ENCODE assay signal across 8 mouse cellular contexts in genomic region chr7:126482392-126482871, GRCm38 (mm10). TPM values are rescaled to one million over a fixed set of nuclear protein-coding genes. Genes with fewer than 3 reads are reported as not detected.
DNase-seq lines count a peak whose midpoint lies in the region; ATAC-seq lines count a peak whose summit lies in the region.

No protein-coding gene starts in this region.

- H3K4me2 ChIP-seq in forebrain, embryonic 14.5 days (ENCODE audit: low read length) = peak overlapping the region; percentile 53

- peaks cover 3% of the 10 kb centered on the region for H3K4me1 ChIP-seq in forebrain, embryonic 14.5 days (ENCODE audit: control insufficient read depth, insufficient read depth, low read length)

- no peaks in the 10 kb centered on the region for H3K9me3 ChIP-seq in forebrain, embryonic 14.5 days (replicated peaks; ENCODE audit: control insufficient read depth, low read length)

- H3K9ac ChIP-seq in forebrain, embryonic 14.5 days (ENCODE audit: low read length) = peak overlapping the region; percentile 37

- no peak overlapping the region for H3K27ac ChIP-seq in forebrain, embryonic 14.5 days (ENCODE audit: low read depth, low read length)

- DNase-seq in Muller cell, postnatal 12 days (ENCODE audit: inconsistent ontology term) = peak; percentile 95
- DNase-seq in cerebellum, adult 11-12 months = peak; percentile 88
- DNase-seq in forebrain, embryonic 14.5 days (ENCODE audit: low spot score) = peak; percentile 71
- DNase-seq in heart, postnatal 25 days (ENCODE audit: low spot score) = peak; percentile 61
- peak; percentile 82 for DNase-seq in large intestine, adult 2 months (ENCODE audit: low read depth, low spot score)
- peak; percentile 95 for DNase-seq in lung, postnatal 10 days
- DNase-seq in ovary, postnatal 14 days (ENCODE audit: low spot score) = peak; percentile 57
- peak; percentile 55 for DNase-seq in thymus, postnatal 4 days

- peak overlapping the region; percentile 18 for H3K4me3 ChIP-seq in forebrain, embryonic 14.5 days (ENCODE audit: low read depth, low read length)

- peak; percentile 49 for ATAC-seq in forebrain, embryonic 14.5 days

- H3K27me3 ChIP-seq in forebrain, embryonic 14.5 days (replicated peaks; ENCODE audit: control insufficient read depth, insufficient read depth, low read length) = no peaks in the 10 kb centered on the region

- no peaks in the 10 kb centered on the region for H3K36me3 ChIP-seq in forebrain, embryonic 14.5 days (ENCODE audit: control insufficient read depth, insufficient read depth, low read length)

- WGBS in forebrain, embryonic 14.5 days = 1% methylated on average over 23 of the region's 23 CpGs
- WGBS in large intestine, adult 2 months = under 1% methylated on average over 23 of the region's 23 CpGs

- intact Hi-C loops in heart, postnatal 25 days (cut with DNase I) = loop anchor here (5.0 kb wide), 1 partner anchor 220 kb away; no protein-coding TSS in a partner anchor

RNA-seq across cellular contexts. Expression of gene Tufm, which starts 4.7 kb away (rescaled TPM):
- 135 and 147 TPM in 2 replicates for polyA plus RNA-seq in forebrain, embryonic 14.5 days (2014; fragmentation: Nextera tagmentation; extraction: Ambion mirVana)
- total RNA-seq in heart, postnatal 25 days (2021) = 100 to 1,000 TPM; 326 to 329 TPM
- 163 and 178 TPM in 2 replicates for polyA plus RNA-seq in large intestine, adult 2 months (2012; rRNA removed)

RNA-seq across cellular contexts. Expression of gene Sh2b1, which starts 7.2 kb away (rescaled TPM):
- 49.2 and 59.5 TPM in 2 replicates for polyA plus RNA-seq in forebrain, embryonic 14.5 days (2014; fragmentation: Nextera tagmentation; extraction: Ambion mirVana)
- total RNA-seq in heart, postnatal 25 days (2021) = 10 to 100 TPM; 40.2 to 43.2 TPM
- polyA plus RNA-seq in large intestine, adult 2 months (2012; rRNA removed) = 43.2 and 51.9 TPM in 2 replicates

RNA-seq across cellular contexts. Expression of gene Atp2a1, which starts 19.5 kb away (rescaled TPM):
- 0.12 and 0.24 TPM in 2 replicates for polyA plus RNA-seq in forebrain, embryonic 14.5 days (2014; fragmentation: Nextera tagmentation; extraction: Ambion mirVana)
- 1 to 10 TPM in 1 of 2 experiments, under 1 TPM in 1; 0.88 to 1.2 TPM for total RNA-seq in heart, postnatal 25 days (2021)
- polyA plus RNA-seq in large intestine, adult 2 months (2012; rRNA removed) = 0.30 and 3.6 TPM in 2 replicates

RNA-seq across cellular contexts. Expression of gene Atxn2l, which starts 20.8 kb away (rescaled TPM):
- polyA plus RNA-seq in forebrain, embryonic 14.5 days (2014; fragmentation: Nextera tagmentation; extraction: Ambion mirVana) = 36.5 and 46.3 TPM in 2 replicates
- 10 to 100 TPM; 37.0 to 41.7 TPM for total RNA-seq in heart, postnatal 25 days (2021)
- polyA plus RNA-seq in large intestine, adult 2 months (2012; rRNA removed) = 63.3 and 106 TPM in 2 replicates

RNA-seq across cellular contexts. Expression of gene Rabep2, which starts 53.9 kb away (rescaled TPM):
- 15.6 and 21.4 TPM in 2 replicates for polyA plus RNA-seq in forebrain, embryonic 14.5 days (2014; fragmentation: Nextera tagmentation; extraction: Ambion mirVana)
- total RNA-seq in heart, postnatal 25 days (2021) = 1 to 10 TPM; 4.6 to 4.9 TPM
- 16.5 and 17.4 TPM in 2 replicates for polyA plus RNA-seq in large intestine, adult 2 months (2012; rRNA removed)
